Mouse (Mus musculus) adrenal gland, postnatal 4 days (tissue): ENCODE data around the gene Otof. TPM values are rescaled to one million over a fixed set of nuclear protein-coding genes. Genes with fewer than 3 reads are reported as not detected.
A peak's percentile ranks its signal among the peaks of the same experiment; 100 is the strongest.

Experiments
- DNase-seq, 2 experiments: peaks; one replicate each; pipeline ENCODE4 v3.0.0; 2021 to 2022; ENCODE audit warnings: low spot score in 2 of 2, mixed read lengths in 2 of 2
- long read RNA-seq, 2 experiments: library from polyadenylated mRNA; stranded (forward); transcript quantifications; one replicate each; pipeline ENCODE4 v2.0.0; 2021
- total RNA-seq, 2 experiments: library from RNA; stranded (reverse); gene quantifications; 2 replicates each; pipeline ENCODE4 v1.2.3; 2021

The Otof gene
- under 1 TPM; 0.17 to 0.22 TPM for total RNA-seq
- long read RNA-seq, experiment 1: 0 reads
- long read RNA-seq, experiment 2: 0 reads

- DNase-seq: no peak
These were observed at the start of gene Otof for GRCm38 (mm10) chr5:30461821-30462220. Gene Otof (minus strand): TSS chr5:30461932.

GRCm38 (mm10) chr5:30497299-30497698 lies 35.6 kb upstream of the Otof start:
- no peak for DNase-seq

DNA sequence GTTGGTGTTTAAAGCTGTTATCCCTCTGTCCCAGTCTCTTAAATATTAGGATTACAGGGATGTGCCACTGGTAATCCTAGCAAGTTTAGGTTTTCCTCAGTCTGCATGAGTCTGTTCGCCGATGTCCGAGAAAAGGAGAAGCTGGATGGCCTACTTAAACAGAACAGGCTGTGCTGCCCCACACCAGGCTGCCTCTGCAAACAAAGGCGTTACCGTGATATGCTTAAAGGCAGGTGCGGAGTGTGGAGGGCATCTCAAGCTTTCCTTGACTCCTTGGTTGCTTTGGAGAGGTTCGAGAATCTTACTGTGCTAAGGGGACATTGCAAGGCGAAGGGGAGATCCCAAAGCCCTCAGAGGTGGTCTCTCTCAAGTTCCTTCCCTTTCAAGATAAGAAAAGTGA lies 35.1 kb upstream of the Otof start:
- no peak for DNase-seq

DNA sequence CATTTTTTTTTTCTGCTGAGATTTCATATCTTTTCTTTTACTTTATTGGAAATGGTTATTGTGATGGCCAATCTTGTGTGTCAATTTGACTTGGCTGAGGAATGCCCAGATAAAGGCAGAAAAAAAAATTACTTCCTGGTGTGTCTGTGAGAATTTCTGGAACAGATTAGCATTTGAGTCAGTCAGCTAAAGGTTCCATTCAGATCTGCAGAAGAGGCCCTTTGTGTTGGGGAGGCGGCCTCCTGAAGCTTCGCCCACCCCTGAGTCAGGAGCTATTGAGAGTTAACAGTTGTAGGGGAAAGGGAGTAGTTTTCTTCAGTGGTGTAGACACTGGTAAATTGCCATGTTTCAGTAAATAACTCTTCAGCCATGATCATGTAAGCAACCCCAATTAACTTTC lies 33.6 kb upstream of the Otof start:
- DNase-seq: no peak

- no peak for DNase-seq
These were observed 32.9 kb upstream of the Otof start for GRCm38 (mm10) chr5:30494606-30495005.

GRCm38 (mm10) chr5:30493723-30494122 lies 32.0 kb upstream of the Otof start:
- no peak for DNase-seq

GRCm38 (mm10) chr5:30490845-30491244 lies 29.1 kb upstream of the Otof start:
- DNase-seq: no peak

DNA sequence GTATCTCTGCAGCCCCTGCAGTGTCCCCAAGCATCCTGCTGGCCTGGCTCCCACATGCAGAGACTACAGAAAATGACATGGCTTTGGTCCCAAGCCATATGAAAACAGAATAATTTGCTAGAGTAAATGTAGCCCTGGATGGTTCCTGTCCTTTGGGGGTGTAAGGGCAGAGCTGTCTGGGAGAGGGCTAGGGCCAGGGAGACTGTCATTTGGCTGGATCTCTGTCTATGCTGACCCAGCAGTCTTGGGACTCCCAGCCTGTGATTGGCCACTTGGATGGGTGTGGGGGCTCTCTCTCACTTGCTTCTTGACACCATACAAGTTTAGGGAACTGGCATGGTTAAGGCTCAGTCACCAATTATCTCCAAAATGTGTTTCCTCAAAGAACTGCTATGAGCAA lies 28.5 kb upstream of the Otof start:
- no peak for DNase-seq

DNA sequence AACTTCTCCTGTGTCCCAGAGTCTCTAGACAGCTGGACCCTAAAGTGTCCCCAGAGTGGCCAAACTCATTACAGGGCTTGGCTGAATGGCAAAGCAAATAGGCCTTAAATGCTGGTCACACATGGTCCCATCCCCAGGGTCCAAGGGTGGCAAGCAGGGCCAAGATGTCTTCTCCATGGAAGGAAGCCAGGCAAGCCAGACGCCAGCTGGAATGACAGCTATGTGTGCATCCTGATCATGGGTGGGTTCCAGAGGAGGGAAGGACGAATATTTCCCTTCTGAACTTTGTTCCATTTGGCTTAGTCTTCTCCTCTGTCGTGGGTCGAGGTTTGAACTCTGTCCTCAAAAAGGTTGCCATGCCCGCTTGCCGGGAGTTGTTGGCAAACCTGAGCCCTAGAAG lies 23.4 kb upstream of the Otof start:
- DNase-seq: no peak

DNA sequence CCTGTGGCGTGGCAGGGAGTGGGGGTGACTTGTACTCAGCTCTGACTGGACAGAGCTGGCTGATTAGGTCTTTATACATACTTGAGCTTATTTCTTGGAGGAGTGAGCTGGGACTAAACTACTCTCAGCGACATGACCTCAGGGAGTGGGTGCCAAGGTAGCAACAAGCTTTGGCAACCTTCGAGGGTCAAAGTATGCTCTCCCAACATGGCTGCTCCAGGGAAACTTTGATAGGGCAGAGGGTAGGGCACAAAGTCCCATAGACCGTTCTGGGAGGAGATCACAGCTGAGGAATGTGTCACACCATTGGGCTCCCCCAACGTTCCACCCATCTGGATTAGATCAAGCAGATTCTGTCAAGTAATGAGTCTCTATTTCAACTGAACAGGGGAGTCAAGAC lies 22.9 kb upstream of the Otof start:
- DNase-seq: no peak

DNA sequence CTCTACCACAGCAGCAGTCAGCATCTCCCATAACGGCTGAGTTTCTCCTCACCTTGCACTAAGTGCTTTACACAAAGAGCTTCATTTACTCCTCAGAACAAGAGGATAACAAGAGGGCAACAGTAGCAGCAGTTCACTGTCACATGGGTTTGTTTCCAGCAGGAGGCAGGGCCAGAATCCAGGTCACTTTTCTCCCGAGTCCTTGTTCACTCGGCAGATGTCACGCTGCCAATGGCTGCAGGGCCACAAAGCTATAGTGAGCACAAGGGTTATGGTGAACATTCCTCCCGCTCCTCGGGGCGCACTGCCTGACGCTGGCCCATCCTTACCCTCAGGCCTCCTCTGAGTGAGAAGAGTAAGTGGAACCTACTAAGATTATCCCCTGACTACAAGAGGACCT lies 21.8 kb upstream of the Otof start:
- DNase-seq: no peak

DNA sequence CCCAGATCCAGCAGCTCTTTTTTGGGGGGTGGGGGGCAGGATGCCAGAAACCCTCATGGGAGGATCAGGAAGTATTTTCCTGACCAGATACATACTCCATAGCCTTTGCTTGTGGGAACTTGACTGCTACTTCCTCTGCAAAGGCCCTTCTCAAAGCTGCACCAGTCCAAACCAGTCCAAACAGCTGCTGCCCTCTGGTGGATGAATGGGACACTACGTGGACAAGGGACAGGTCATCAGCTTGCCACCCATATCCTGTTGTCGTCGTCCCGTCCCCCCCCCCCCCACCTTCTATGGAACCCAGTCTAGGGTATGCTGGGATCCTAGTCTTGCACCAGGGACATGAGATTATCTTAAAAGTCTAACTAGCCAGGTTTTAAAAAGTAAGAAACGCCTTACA lies 20.6 kb upstream of the Otof start:
- DNase-seq: peak; percentile 34 to 59

- DNase-seq: no peak
These were observed 14.8 kb upstream of the Otof start for GRCm38 (mm10) chr5:30476534-30476933.

DNA sequence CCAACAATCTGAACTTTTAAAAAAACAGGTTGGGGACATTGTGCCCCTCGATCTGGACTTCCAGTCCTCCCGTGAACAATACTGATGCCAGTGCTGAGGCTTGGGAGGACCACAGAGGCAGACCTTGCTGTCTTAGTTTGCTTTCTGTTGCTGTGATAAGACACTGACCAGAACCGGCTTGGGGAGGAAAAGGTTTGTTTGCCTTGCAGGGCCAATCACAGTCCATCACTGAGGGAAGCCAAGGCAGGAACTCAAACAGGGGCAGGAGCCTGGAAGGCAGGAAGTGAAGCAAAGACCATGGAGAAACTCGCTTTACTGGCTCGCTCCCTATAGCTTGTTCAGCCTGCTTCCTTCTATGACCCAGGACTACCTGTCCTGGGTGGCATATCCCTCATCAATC lies 10.4 kb upstream of the Otof start:
- DNase-seq: no peak

- DNase-seq: no peak
These were observed 8.7 kb upstream of the Otof start for GRCm38 (mm10) chr5:30470454-30470853.

DNA sequence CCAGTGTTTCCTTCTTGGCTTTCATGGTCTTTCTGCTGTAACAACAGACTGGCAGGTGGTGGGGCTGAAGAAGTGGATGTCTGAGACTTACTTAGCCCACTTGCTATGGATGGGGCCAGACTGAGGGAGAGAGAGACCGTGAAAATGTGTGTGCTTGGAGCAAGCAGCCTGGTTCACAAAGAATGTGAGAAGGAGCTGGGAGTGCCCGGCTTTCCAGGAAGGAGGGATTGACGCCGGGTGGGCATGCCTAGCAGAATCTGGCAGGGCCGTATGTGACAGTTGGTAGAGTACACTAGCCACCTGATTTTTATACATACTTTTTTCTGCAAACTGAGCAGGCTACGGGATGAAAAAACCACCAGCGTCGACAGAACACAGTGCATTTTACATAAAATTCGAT lies 4.6 kb upstream of the Otof start:
- no peak for DNase-seq

GRCm38 (mm10) chr5:30465861-30466260 lies 4.1 kb upstream of the Otof start, which contains the start of gene 1700001C02Rik:
Gene 1700001C02Rik (plus strand): TSS chr5:30466047.
- no peak for DNase-seq

DNA sequence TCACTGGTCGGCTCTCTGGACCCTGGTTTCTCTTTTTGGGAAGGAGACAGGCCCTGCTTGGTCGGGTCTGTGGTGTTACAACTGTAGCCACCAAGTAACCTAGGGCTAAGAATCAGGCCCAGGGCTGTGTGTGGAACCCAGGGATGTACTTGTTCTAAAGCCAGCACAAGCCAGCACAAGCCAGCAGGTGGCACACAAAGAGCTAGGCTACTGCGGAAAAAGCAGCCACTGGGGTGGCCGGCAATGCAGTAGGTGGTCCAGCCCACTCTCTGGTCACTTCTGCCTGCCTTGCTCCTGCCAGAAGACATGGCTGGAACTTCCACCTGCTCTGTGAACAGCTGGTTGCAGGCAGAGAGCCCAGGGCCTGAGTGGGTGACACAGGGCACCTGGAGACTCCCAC lies 1.6 kb downstream of the Otof start:
- no peak for DNase-seq

GRCm38 (mm10) chr5:30456056-30456455 lies 5.7 kb downstream of the Otof start:
- no peak for DNase-seq

DNA sequence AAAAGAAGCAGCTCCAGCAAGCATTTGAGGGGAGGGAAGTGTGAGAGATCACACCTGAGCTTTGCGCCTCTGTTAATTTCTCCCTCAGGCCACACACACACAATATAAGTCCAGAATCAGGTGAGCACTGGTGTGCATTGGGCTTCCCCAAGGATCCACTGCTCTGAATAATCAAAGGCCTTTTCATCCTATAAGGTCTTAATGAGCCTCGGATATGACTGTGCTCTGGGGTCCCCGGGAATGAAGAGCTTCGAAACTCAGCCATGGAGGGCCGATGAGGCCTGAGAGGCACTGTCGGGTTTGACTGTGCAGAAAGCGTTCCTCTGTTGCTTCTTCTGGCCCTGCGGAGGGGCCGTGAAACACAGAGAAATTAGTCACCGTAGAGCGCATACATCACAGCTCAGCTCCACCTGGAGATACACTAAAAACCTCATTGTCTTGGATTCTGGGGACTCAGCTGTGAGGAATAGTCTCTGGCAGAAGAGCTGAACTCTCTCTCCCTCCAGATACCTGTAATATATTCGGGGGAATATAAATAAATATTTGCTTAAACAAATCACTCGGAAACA lies 17.3 kb downstream of the Otof start:
- no peak for DNase-seq

DNA sequence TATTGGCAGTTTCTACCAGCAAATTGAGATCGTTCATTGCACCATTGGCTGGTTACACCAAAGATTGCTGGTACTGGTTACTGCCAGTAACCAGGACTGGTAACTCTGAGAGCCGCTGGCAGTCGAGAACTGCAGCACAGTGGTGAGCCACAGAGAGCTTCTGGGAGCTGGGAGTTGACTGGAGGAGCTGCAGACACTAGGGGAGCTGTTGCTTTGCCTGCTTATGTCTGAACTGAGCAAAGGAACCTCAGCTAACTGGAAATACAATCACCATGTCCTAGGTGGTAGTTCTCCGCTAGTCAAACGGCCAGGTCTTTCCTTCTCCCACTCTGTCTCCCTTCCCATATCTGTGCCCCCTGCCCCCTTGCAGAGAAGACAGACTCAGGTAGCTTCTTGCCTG lies 19.5 kb downstream of the Otof start:
- no peak for DNase-seq

DNA sequence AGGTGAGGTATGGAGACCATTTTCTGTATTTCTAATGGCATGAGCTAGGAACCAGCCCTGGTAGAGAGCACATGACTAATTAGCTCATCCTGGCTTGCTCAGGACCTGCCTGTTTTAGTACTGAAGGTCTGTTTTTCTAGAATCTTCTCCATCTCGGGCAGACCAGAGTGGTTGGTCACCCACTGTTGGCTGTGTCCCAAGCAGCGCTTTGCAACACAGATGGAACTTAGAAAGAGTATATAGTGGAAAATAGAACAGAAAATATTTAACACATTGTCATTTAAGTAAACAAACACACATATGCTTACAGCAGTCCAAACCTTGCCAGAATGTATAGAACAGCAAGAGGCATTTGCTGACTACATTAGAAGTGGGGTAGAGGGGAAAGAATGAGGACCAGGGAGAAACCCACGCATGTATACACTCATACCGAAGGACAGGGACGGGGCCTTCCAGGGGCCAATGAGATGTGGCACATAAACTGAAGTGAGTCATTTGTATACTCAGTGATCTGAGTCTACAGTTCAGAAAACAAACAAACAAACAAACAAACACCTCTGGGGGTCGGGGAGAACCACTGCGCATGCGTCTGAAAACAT lies 21.3 kb downstream of the Otof start:
- no peak for DNase-seq

GRCm38 (mm10) chr5:30438931-30439330 lies 22.8 kb downstream of the Otof start:
- DNase-seq: no peak
